Mouse (Mus musculus) stomach, embryonic 15.5 days (tissue): Measurements from ENCODE around the gene Sun5. TPM values are rescaled to one million over a fixed set of nuclear protein-coding genes. Genes with fewer than 3 reads are reported as not detected.

Source experiments
- ATAC-seq: fragments of 200-750 bp; cut with Nextera tagmentation; 2 replicates; pipeline ENCODE4 v1.8.0; 2017; ENCODE audit warnings: low read depth, moderate number of reproducible peaks, moderate TSS enrichment; ENCODE audit not compliant: insufficient read depth, low FRiP score
- H3K27ac ChIP-seq: fragments of 300-500 bp; sonication (generic); 2 replicates; pipeline ENCODE4 v1.5.1; 2015; ENCODE audit warnings: mild to moderate bottlenecking, inconsistent platforms
- H3K27me3 ChIP-seq: fragments of 300-500 bp; sonication (generic); replicated peaks from 2 replicates; pipeline ENCODE4 v1.6.1; 2015; ENCODE audit warnings: inconsistent platforms
- H3K36me3 ChIP-seq: fragments of 300-500 bp; sonication (generic); 2 replicates; pipeline ENCODE4 v1.6.1; 2015; ENCODE audit warnings: inconsistent platforms
- H3K4me1 ChIP-seq: fragments of 300-500 bp; sonication (generic); 2 replicates; pipeline ENCODE4 v1.6.1; 2015; ENCODE audit warnings: inconsistent platforms
- H3K4me2 ChIP-seq: fragments of 300-500 bp; sonication (generic); 2 replicates; pipeline ENCODE4 v1.6.1; 2015; ENCODE audit warnings: mild to moderate bottlenecking, inconsistent platforms
- H3K4me3 ChIP-seq: fragments of 300-500 bp; sonication (generic); replicated peaks from 2 replicates; pipeline ENCODE4 v1.5.1; 2015; ENCODE audit warnings: inconsistent platforms
- H3K9ac ChIP-seq: fragments of 300-500 bp; sonication (generic); 2 replicates; pipeline ENCODE4 v1.6.1; 2015; ENCODE audit warnings: inconsistent platforms
- H3K9me3 ChIP-seq: fragments of 300-500 bp; sonication (generic); 2 replicates; pipeline ENCODE4 v1.6.1; 2016; ENCODE audit warnings: inconsistent platforms
- WGBS: fragments of 180-500 bp; shearing (Covaris S2); methylation state at CpG from one replicate; pipeline ENCODE4 v1.1.7; 2015; 5-methylcytosine and 5-hydroxymethylcytosine counted together
- polyA plus RNA-seq: library from polyadenylated mRNA; unstranded; fragments of >200 nt; fragmentation: Nextera tagmentation; extraction: Ambion mirVana; gene quantifications from 2 replicates; pipeline ENCODE4 v1.2.1, GENCODE M21; 2015

Gene Sun5
- polyA plus RNA-seq: not detected in 2 replicates

DNA sequence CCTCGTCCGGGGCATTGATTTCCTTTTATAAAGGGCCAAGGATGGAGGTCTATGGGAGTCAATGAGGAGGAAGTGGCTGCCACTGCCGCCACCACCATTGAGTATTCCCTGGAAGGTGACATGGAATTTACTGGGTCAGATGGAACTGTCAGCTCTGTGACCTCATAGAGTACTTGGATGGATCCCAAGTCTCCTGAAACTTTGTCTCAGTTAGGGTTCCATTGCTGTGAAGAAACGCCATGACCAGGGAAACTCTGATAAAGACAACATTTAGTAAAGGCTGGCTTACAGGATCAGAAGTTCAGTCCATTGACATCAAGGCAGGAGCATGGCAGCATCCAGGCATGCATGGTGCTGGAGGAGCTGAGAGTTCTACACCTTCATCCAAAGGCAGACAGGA, at the start of gene Sun5:
Sun5 (minus strand) TSS at position 101 of the 400 bp plus-strand sequence.
- ATAC-seq: no peak
- Histone ChIP-seq H3K4me2 (no peak within 1 kb of the TSS), H3K36me3 (no peaks in the 10 kb centered on the region), H3K9ac (no peak within 1 kb of the TSS), H3K27me3 (no peaks in the 10 kb centered on the region), H3K27ac (no peak within 1 kb of the TSS), H3K4me1 (no peaks in the 10 kb centered on the region), H3K9me3 (no peaks in the 10 kb centered on the region), H3K4me3 (no peak within 1 kb of the TSS)
- 77% methylated on average over 4 of the region's 4 CpGs for WGBS

GRCm38 (mm10) chr2:153917930-153918329, 47.0 kb upstream of the Sun5 start, which contains the start of gene Bpifb3:
TSS of gene Bpifb3 (plus strand) at chr2:153918230.
- WGBS: 72% methylated on average over 8 of the region's 8 CpGs
- Histone ChIP-seq H3K4me1 (no peaks in the 10 kb centered on the region), H3K27ac (no peak within 1 kb of the TSS), H3K36me3 (no peaks in the 10 kb centered on the region), H3K4me3 (no peak within 1 kb of the TSS), H3K9me3 (no peaks in the 10 kb centered on the region), H3K9ac (no peak within 1 kb of the TSS), H3K4me2 (no peak within 1 kb of the TSS), H3K27me3 (no peaks in the 10 kb centered on the region)
- ATAC-seq: no peak

DNA sequence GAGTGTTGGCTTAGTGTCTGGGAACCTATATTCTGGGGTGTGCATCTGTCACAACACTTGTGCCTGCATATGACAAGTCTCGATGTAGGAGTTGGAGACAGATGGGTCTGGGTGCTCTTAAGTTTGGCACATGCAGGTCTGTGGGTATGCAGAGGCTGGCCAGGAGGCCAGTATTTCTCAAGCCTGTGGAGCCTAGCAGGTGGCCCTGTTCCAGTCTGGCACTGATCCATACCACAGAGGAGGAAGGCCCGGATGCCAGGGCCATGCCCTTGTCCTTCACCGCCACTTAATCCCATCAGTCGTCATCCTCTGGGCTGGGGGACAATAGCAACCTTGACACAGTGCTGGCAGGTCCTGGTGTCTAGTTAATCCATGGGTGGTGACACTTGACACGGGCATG, 43.3 kb upstream of the Sun5 start:
- Histone ChIP-seq H3K4me1 (no peaks in the 10 kb centered on the region), H3K4me2 (no peak overlapping the region), H3K9me3 (no peaks in the 10 kb centered on the region), H3K9ac (no peak overlapping the region), H3K27me3 (no peaks in the 10 kb centered on the region), H3K4me3 (no peak overlapping the region), H3K27ac (no peak overlapping the region), H3K36me3 (no peaks in the 10 kb centered on the region)
- no peak for ATAC-seq
- WGBS: 61% methylated on average over 5 of the region's 5 CpGs

DNA sequence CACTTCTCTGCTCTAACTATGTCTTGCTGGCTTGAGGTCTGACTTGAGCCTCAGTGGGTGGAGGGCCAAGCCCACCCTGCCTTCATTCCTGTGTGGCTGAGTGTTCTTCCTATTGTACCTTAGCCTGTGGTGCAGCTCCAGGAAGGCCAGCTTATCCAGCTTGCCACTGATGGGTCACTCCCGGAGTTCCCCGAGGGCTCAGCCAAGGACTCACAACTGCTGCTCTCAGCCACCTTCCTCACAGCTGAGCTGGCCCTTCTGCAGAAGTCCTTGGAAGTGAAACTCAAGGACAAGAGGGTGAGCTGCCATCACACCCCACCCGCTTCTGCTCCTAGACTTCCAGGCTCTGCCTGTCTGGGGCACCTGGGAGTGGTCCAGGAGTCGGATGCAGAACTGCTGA, 35.7 kb upstream of the Sun5 start:
- no peak overlapping the region for H3K9ac ChIP-seq
- no peaks in the 10 kb centered on the region for H3K4me1 ChIP-seq
- no peaks in the 10 kb centered on the region for H3K27me3 ChIP-seq
- whole genome bisulfite sequencing: 79% methylated on average over 4 of the region's 4 CpGs
- H3K4me2 ChIP-seq: no peak overlapping the region
- H3K4me3 ChIP-seq: no peak overlapping the region
- H3K9me3 ChIP-seq: no peaks in the 10 kb centered on the region
- H3K36me3 ChIP-seq: no peaks in the 10 kb centered on the region
- ATAC-seq: no peak
- H3K27ac ChIP-seq: no peak overlapping the region

DNA sequence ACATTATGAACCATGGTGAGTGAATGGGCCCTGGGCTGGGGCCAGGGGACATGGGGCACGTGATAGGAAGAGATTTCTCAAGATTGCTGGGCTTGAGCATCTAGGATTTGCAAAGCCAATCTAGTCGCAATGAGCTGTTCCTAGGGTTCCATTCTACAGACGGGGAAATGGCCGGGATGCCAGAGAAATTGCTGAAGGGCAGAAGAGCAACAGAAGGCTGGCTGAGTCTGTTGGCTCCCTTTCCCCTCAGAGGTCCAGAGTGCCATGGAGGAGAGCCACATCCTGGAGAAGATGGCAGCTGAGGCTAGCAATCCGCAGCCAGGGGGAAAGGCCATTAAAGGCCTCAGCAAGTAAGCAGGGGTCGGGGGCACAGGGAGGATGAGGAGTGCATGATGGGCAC, 31.8 kb upstream of the Sun5 start:
- Histone ChIP-seq H3K27me3 (no peaks in the 10 kb centered on the region), H3K27ac (no peak overlapping the region), H3K4me1 (no peaks in the 10 kb centered on the region), H3K9me3 (no peaks in the 10 kb centered on the region), H3K9ac (no peak overlapping the region), H3K4me2 (no peak overlapping the region), H3K36me3 (no peaks in the 10 kb centered on the region), H3K4me3 (no peak overlapping the region)
- WGBS: 71% methylated on average over 6 of the region's 6 CpGs
- ATAC-seq: no peak

GRCm38 (mm10) chr2:153900088-153900487, 29.2 kb upstream of the Sun5 start, which contains the start of gene Bpifb6:
TSS of gene Bpifb6 (plus strand) at chr2:153900388.
- Histone ChIP-seq H3K9ac (no peak within 1 kb of the TSS), H3K4me3 (no peak within 1 kb of the TSS), H3K27ac (no peak within 1 kb of the TSS), H3K36me3 (no peaks in the 10 kb centered on the region), H3K9me3 (no peaks in the 10 kb centered on the region), H3K4me1 (no peaks in the 10 kb centered on the region), H3K27me3 (no peaks in the 10 kb centered on the region), H3K4me2 (no peak within 1 kb of the TSS)
- 76% methylated on average over 4 of the region's 4 CpGs for WGBS
- no peak for ATAC-seq

DNA sequence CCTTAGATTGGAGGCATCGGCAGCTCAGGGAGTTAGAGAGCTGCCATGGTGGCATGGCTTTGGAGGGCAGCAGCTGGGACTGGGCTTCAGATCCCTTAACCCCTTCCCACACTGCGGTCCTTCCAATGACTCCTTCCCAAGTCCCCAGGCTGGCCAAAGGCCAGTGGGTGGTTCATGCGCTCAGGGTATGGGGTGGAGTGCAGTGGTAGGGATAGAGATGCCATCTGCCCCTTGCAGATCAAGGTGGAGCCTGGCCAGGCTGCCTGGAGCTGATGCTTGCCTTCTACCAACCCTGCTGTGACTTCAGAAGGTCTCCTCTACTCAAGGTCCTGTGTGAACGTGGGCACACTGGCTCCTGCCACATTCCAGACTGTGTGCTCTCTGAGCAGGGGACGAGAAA, 28.2 kb upstream of the Sun5 start:
- Histone ChIP-seq H3K27ac (no peak overlapping the region), H3K4me3 (no peak overlapping the region), H3K27me3 (no peaks in the 10 kb centered on the region), H3K9me3 (no peaks in the 10 kb centered on the region), H3K36me3 (no peaks in the 10 kb centered on the region), H3K9ac (no peak overlapping the region), H3K4me1 (no peaks in the 10 kb centered on the region), H3K4me2 (no peak overlapping the region)
- ATAC-seq: no peak
- WGBS: 84% methylated on average over 5 of the region's 5 CpGs

DNA sequence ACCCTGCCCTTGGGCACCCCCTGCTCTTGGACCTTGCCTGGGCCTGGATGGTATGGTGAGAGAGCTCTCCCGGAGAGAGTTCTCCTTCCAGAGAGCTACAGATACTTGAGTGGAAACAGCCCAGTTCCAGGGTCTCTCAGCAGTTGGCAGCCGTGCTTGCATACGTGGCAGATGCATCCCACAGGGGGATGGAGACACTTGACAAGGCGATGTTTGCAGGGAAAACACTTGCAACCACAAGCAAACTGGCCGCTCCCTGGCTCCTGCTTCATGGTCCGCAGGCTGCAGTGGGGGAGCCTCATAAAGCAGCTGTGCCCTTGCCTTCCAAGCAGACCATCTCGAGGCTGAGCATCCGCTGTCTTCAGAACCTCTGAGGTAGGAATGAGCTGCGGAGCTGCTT, 3.9 kb upstream of the Sun5 start, which contains the start of gene Bpifb2:
Bpifb2 (plus strand) TSS at position 301 of the 400 bp plus-strand sequence.
- Histone ChIP-seq H3K36me3 (no peaks in the 10 kb centered on the region), H3K27me3 (no peaks in the 10 kb centered on the region), H3K4me3 (no peak within 1 kb of the TSS), H3K9me3 (no peaks in the 10 kb centered on the region), H3K4me2 (no peak within 1 kb of the TSS), H3K4me1 (no peaks in the 10 kb centered on the region), H3K27ac (no peak within 1 kb of the TSS), H3K9ac (no peak within 1 kb of the TSS)
- ATAC-seq: no peak
- WGBS: 70% methylated on average over 9 of the region's 9 CpGs

DNA sequence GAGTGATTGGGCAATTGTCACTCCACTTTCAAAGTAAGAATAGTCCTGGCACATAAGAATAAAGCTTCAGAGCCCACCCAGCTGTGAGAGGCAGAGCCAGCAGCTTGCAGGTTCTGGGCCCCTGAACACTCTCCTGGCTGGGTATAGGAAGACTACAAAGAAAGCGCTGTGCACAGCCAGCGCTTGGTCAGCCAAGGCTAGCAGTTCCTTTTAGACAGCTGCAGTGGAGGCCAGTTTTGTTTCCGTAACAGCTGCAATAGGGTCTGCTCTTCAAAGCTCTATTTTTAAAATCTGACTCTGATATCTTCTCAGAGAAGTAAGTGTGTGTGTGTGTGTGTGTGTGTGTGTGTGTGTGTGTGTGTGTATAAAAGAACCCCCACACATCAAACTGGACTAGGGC, 8.9 kb downstream of the Sun5 start:
- no peak overlapping the region for H3K4me3 ChIP-seq
- no peaks in the 10 kb centered on the region for H3K4me1 ChIP-seq
- no peaks in the 10 kb centered on the region for H3K9me3 ChIP-seq
- H3K27me3 ChIP-seq: no peaks in the 10 kb centered on the region; the same call in 1 of the 2 replicates
- no peak overlapping the region for H3K9ac ChIP-seq
- H3K4me2 ChIP-seq: no peak overlapping the region
- H3K27ac ChIP-seq: no peak overlapping the region
- 79% methylated on average over 3 of the region's 3 CpGs for WGBS
- no peak for ATAC-seq
- no peaks in the 10 kb centered on the region for H3K36me3 ChIP-seq

- H3K4me3 ChIP-seq: no peak overlapping the region
- H3K36me3 ChIP-seq: no peaks in the 10 kb centered on the region
- no peak overlapping the region for H3K4me2 ChIP-seq
- ATAC-seq: no peak
- no peak overlapping the region for H3K9ac ChIP-seq
- no peaks in the 10 kb centered on the region; the same call in 1 of the 2 replicates for H3K27me3 ChIP-seq
- WGBS: 49% methylated on average over 3 of the region's 3 CpGs
- H3K4me1 ChIP-seq: no peaks in the 10 kb centered on the region
- H3K9me3 ChIP-seq: no peaks in the 10 kb centered on the region
- H3K27ac ChIP-seq: no peak overlapping the region
These were observed 10.2 kb downstream of the Sun5 start for GRCm38 (mm10) chr2:153860715-153861114.

- Histone ChIP-seq H3K4me1 (no peaks in the 10 kb centered on the region), H3K9ac (no peak overlapping the region), H3K4me3 (no peak overlapping the region), H3K36me3 (no peaks in the 10 kb centered on the region), H3K27ac (no peak overlapping the region), H3K4me2 (no peak overlapping the region), H3K27me3 (no peaks in the 10 kb centered on the region; the same call in 1 of the 2 replicates), H3K9me3 (no peaks in the 10 kb centered on the region)
- 85% methylated on average over 11 of the region's 11 CpGs for WGBS
- ATAC-seq: no peak
These were observed 10.6 kb downstream of the Sun5 start for GRCm38 (mm10) chr2:153860315-153860714.

DNA sequence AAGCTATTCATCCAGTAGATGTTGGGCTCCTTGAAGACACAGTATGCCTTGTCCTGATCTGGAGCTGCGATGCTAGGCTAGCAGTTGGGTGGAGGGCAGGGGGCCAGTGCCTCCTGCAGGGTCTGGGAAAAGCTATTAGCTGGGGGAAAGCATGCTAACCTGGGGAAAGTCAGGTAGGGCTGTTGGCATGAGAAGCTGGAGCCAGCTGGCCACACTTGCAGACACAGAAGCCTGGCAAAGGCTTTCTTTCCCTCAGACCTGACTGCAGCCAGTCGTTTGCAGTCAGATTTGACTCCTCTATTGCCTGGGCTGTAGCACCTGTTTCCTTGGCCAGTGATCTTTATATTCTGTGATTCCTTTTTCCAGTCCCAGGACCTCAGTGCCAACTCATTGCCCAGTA, 11.3 kb downstream of the Sun5 start:
- no peak overlapping the region for H3K4me3 ChIP-seq
- no peaks in the 10 kb centered on the region for H3K4me1 ChIP-seq
- H3K27ac ChIP-seq: no peak overlapping the region
- no peaks in the 10 kb centered on the region; the same call in 1 of the 2 replicates for H3K27me3 ChIP-seq
- ATAC-seq: no peak
- H3K4me2 ChIP-seq: no peak overlapping the region
- H3K36me3 ChIP-seq: no peaks in the 10 kb centered on the region
- 70% methylated on average over 2 of the region's 2 CpGs for WGBS
- H3K9ac ChIP-seq: no peak overlapping the region
- H3K9me3 ChIP-seq: no peaks in the 10 kb centered on the region

DNA sequence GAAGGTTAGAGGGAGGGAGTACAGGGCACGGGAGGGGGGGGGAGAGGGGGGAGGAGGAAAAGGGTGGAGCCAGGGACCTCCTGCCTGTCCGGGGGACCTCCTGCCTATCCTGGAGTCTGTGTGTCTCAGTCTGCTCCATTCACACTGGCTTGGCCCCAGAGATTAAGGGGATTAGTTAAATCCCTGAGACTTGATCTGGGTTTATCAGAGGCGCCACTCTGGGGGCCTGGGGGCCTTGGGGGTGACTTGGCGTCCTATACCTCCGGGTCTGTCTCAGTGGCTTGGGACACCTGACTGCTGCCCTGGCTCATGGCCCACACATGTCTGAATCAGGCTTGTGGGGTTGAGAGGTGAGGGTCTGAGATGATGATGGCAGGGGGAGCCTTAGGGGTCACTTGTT, 17.3 kb downstream of the Sun5 start:
- Histone ChIP-seq H3K4me1 (no peaks in the 10 kb centered on the region), H3K4me2 (no peak overlapping the region), H3K27me3 (no peaks in the 10 kb centered on the region), H3K9ac (no peak overlapping the region), H3K9me3 (no peaks in the 10 kb centered on the region), H3K4me3 (no peak overlapping the region), H3K36me3 (no peaks in the 10 kb centered on the region), H3K27ac (no peak overlapping the region)
- no peak for ATAC-seq
- WGBS: 14% methylated on average over 5 of the region's 5 CpGs
